Mouse (Mus musculus) lung, embryonic 16.5 days (tissue): ENCODE results near the gene Usp16. TPM values are rescaled to one million over a fixed set of nuclear protein-coding genes. Genes with fewer than 3 reads are reported as not detected.

Source experiments
- ATAC-seq: fragments of 200-750 bp; cut with Nextera tagmentation; 2 replicates; pipeline ENCODE4 v1.8.0; 2017; ENCODE audit warnings: low read depth, mild to moderate bottlenecking, moderate library complexity
- H3K27ac ChIP-seq: fragments of 300-500 bp; sonication (generic); 2 replicates; pipeline ENCODE4 v1.5.1; 2014; ENCODE audit warnings: mild to moderate bottlenecking, control low read depth, low read length
- H3K27me3 ChIP-seq: fragments of 300-500 bp; sonication (generic); 2 replicates; pipeline ENCODE4 v1.6.1; 2014; ENCODE audit warnings: low read depth, low read length, mixed read lengths; ENCODE audit not compliant: control insufficient read depth, insufficient read depth
- H3K36me3 ChIP-seq: fragments of 300-500 bp; sonication (generic); 2 replicates; pipeline ENCODE4 v1.6.1; 2014; ENCODE audit warnings: low read length; ENCODE audit not compliant: control insufficient read depth, insufficient read depth
- H3K4me1 ChIP-seq: fragments of 300-500 bp; sonication (generic); replicated peaks from 2 replicates; pipeline ENCODE4 v1.6.1; 2014; ENCODE audit warnings: low read length, mixed read lengths; ENCODE audit not compliant: control insufficient read depth, insufficient read depth
- H3K4me2 ChIP-seq: fragments of 300-500 bp; sonication (generic); 2 replicates; pipeline ENCODE4 v1.6.1; 2014; ENCODE audit warnings: low read depth, low read length, control low read depth
- H3K4me3 ChIP-seq: fragments of 300-500 bp; sonication (generic); 2 replicates; pipeline ENCODE4 v1.5.1; 2014; ENCODE audit warnings: mild to moderate bottlenecking, low read length, control low read depth
- H3K9ac ChIP-seq: fragments of 300-500 bp; sonication (generic); 2 replicates; pipeline ENCODE4 v1.6.1; 2014; ENCODE audit warnings: low read length, control low read depth
- H3K9me3 ChIP-seq: fragments of 300-500 bp; sonication (generic); 2 replicates; pipeline ENCODE4 v1.6.1; 2016; ENCODE audit warnings: low read length; ENCODE audit not compliant: control insufficient read depth
- WGBS: fragments of 180-500 bp; shearing (Covaris S2); extraction: QIAGEN DNeasy Blood & Tissue Kit; methylation state at CpG from one replicate; pipeline ENCODE4 v1.1.7; 2014; 5-methylcytosine and 5-hydroxymethylcytosine counted together
- polyA plus RNA-seq: library from polyadenylated mRNA; unstranded; fragments of >200 nt; fragmentation: Nextera tagmentation; extraction: Ambion mirVana; gene quantifications from 2 replicates; pipeline ENCODE4 v1.2.1, GENCODE M21; 2015

The Usp16 gene
- polyA plus RNA-seq, 1 experiment from 2014 or later = 39.5 TPM

- Histone ChIP-seq H3K9ac (no peak overlapping the region), H3K4me2 (no peak overlapping the region), H3K27me3 (no peaks in the 10 kb centered on the region), H3K4me3 (no peak overlapping the region), H3K27ac (no peak overlapping the region), H3K36me3 (no peaks in the 10 kb centered on the region), H3K9me3 (no peaks in the 10 kb centered on the region), H3K4me1 (peaks cover 15% of the 10 kb centered on the region)
- no peak for ATAC-seq
- 90% methylated on average over 21 of the region's 21 CpGs for WGBS
Observed at GRCm38 (mm10) chr16:87437096-87437495, 17.4 kb upstream of the Usp16 start.

- no peaks in the 10 kb centered on the region for H3K36me3 ChIP-seq
- WGBS = 86% methylated on average over 8 of the region's 8 CpGs
- no peaks in the 10 kb centered on the region for H3K9me3 ChIP-seq
- H3K27ac ChIP-seq = no peak overlapping the region
- H3K9ac ChIP-seq = no peak overlapping the region
- H3K27me3 ChIP-seq = no peaks in the 10 kb centered on the region
- no peak for ATAC-seq
- peaks cover 18% of the 10 kb centered on the region for H3K4me1 ChIP-seq
- no peak overlapping the region for H3K4me3 ChIP-seq
- no peak overlapping the region for H3K4me2 ChIP-seq
Observed at GRCm38 (mm10) chr16:87438697-87439096, 15.8 kb upstream of the Usp16 start.

- peak within 1 kb of the TSS; percentile 75 for H3K4me2 ChIP-seq
- peak; percentile 96 for ATAC-seq
- H3K9me3 ChIP-seq = no peaks in the 10 kb centered on the region
- peaks cover 18% of the 10 kb centered on the region for H3K4me1 ChIP-seq
- WGBS = under 1% methylated on average over 38 of the region's 38 CpGs
- peak within 1 kb of the TSS; percentile 90 for H3K27ac ChIP-seq
- H3K4me3 ChIP-seq = peak within 1 kb of the TSS; percentile 83
- H3K27me3 ChIP-seq = no peaks in the 10 kb centered on the region
- peak within 1 kb of the TSS; percentile 93 for H3K9ac ChIP-seq
- no peaks in the 10 kb centered on the region for H3K36me3 ChIP-seq
Observed at GRCm38 (mm10) chr16:87440184-87440686, 14.3 kb upstream of the Usp16 start, which contains the start of gene Rwdd2b. Rwdd2b (minus strand) TSS chr16:87440573.

DNA sequence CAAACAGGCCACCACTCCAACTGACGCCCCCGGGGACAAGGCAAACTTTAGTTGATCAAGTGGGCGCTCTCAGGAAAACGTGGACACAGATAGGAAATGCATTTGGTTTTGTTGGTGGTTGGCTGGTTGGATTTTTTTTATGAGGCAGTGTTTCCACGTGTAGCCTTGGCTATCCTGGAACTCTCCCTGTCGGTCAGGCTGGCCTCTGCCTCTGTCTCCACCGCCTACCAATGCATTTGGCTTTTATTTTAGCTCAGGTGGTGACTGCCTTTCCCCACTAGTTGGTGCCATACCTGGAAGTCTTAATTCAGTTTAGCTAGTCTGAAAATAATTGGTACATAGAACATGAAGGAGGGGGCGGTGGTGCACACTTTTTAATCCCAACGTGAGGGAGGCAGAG, 13.4 kb upstream of the Usp16 start:
- peak overlapping the region; percentile 93 for H3K9ac ChIP-seq
- H3K4me3 ChIP-seq = peak overlapping the region; percentile 83
- H3K36me3 ChIP-seq = no peaks in the 10 kb centered on the region
- H3K9me3 ChIP-seq = no peaks in the 10 kb centered on the region
- H3K27me3 ChIP-seq = no peaks in the 10 kb centered on the region
- no peak for ATAC-seq
- 20% methylated on average over 9 of the region's 9 CpGs for WGBS
- H3K4me2 ChIP-seq = peak overlapping the region; percentile 75
- peaks cover 18% of the 10 kb centered on the region for H3K4me1 ChIP-seq
- no peak overlapping the region for H3K27ac ChIP-seq

GRCm38 (mm10) chr16:87442291-87442690, 12.2 kb upstream of the Usp16 start:
- no peak for ATAC-seq
- Histone ChIP-seq H3K4me3 (no peak overlapping the region), H3K27ac (no peak overlapping the region), H3K4me2 (no peak overlapping the region), H3K9ac (no peak overlapping the region), H3K27me3 (no peaks in the 10 kb centered on the region), H3K36me3 (no peaks in the 10 kb centered on the region), H3K4me1 (peaks cover 18% of the 10 kb centered on the region), H3K9me3 (no peaks in the 10 kb centered on the region)
- WGBS = 20% methylated on average over 5 of the region's 5 CpGs

DNA sequence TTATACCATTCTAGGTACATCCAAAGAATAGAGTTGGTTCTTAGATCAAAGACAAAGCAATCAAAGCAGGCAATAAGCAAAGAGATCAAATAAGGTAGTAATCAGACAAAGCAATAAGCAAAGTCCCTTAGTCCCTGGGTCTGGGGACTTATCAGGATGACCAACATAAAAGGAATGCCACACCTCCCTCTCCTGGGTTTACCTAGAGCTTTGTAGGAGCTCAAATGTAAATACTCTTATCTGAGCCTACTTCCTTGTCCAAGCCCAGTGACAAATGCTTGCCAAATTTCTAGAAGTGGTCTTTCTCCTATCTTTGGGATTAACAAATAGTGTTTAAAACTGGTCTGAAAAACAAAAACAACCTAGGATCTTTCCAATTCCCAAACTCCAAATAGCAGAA, 11.3 kb upstream of the Usp16 start:
- Histone ChIP-seq H3K4me3 (no peak overlapping the region), H3K9ac (no peak overlapping the region), H3K27me3 (no peaks in the 10 kb centered on the region), H3K4me1 (peaks cover 18% of the 10 kb centered on the region), H3K9me3 (no peaks in the 10 kb centered on the region), H3K36me3 (no peaks in the 10 kb centered on the region), H3K4me2 (no peak overlapping the region), H3K27ac (no peak overlapping the region)
- ATAC-seq = no peak

- no peak overlapping the region for H3K4me2 ChIP-seq
- no peak overlapping the region for H3K9ac ChIP-seq
- 61% methylated on average over 1 of the region's 1 CpGs for WGBS
- H3K27ac ChIP-seq = no peak overlapping the region
- peaks cover 18% of the 10 kb centered on the region for H3K4me1 ChIP-seq
- no peaks in the 10 kb centered on the region for H3K36me3 ChIP-seq
- ATAC-seq = no peak
- no peaks in the 10 kb centered on the region for H3K27me3 ChIP-seq
- no peaks in the 10 kb centered on the region for H3K9me3 ChIP-seq
- H3K4me3 ChIP-seq = no peak overlapping the region
Observed at GRCm38 (mm10) chr16:87444071-87444470, 10.4 kb upstream of the Usp16 start.

DNA sequence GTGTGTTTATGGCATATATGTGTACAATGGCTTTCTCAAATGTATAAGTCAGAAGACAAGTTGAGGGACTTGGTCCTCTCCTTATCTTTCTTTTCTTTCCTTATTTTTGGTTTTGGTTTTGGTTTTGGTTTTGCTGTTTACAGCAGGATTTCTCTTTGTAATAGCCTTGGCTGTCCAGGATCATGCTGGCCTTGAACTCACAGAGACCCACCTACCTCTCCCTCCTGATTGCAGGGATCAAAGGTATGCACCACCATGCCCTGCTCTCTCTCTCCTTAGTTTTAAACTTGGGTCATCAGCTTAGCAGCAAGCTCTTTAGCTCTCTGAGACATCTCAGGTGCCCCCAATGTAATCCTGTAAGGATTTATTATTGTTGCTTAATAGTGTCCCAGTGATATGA, 9.4 kb upstream of the Usp16 start:
- Histone ChIP-seq H3K9me3 (no peaks in the 10 kb centered on the region), H3K4me1 (peaks cover 13% of the 10 kb centered on the region), H3K9ac (no peak overlapping the region), H3K27me3 (no peaks in the 10 kb centered on the region), H3K4me2 (no peak overlapping the region), H3K4me3 (no peak overlapping the region), H3K36me3 (no peaks in the 10 kb centered on the region), H3K27ac (no peak overlapping the region)
- ATAC-seq = no peak

- no peaks in the 10 kb centered on the region for H3K27me3 ChIP-seq
- 92% methylated on average over 3 of the region's 3 CpGs for WGBS
- H3K27ac ChIP-seq = no peak overlapping the region
- no peaks in the 10 kb centered on the region for H3K36me3 ChIP-seq
- no peak overlapping the region for H3K4me3 ChIP-seq
- H3K9me3 ChIP-seq = no peaks in the 10 kb centered on the region
- no peak overlapping the region for H3K9ac ChIP-seq
- peaks cover 13% of the 10 kb centered on the region for H3K4me1 ChIP-seq
- no peak overlapping the region for H3K4me2 ChIP-seq
- ATAC-seq = no peak
Observed at GRCm38 (mm10) chr16:87445528-87445927, 9.0 kb upstream of the Usp16 start.

- no peak for ATAC-seq
- Histone ChIP-seq H3K4me1 (peaks cover 13% of the 10 kb centered on the region), H3K27ac (no peak overlapping the region), H3K9ac (no peak overlapping the region), H3K36me3 (no peaks in the 10 kb centered on the region), H3K4me2 (no peak overlapping the region), H3K27me3 (no peaks in the 10 kb centered on the region), H3K4me3 (no peak overlapping the region), H3K9me3 (no peaks in the 10 kb centered on the region; the same call in 1 of the 2 replicates)
- 85% methylated on average over 2 of the region's 2 CpGs for WGBS
Observed at GRCm38 (mm10) chr16:87453226-87453625, 1.3 kb upstream of the Usp16 start.
